Mouse (Mus musculus): ENCODE measurements around the gene Gm9999. TPM values are rescaled to one million over a fixed set of nuclear protein-coding genes. Genes with fewer than 3 reads are reported as not detected.

Gene Gm9999
- total and polyA plus RNA-seq, 3 experiments = not detected

- no peak for DNase-seq
Measured at GRCm38 (mm10) chr7:46999983-47000643, 16.7 kb downstream of the Gm9999 start.

GRCm38 (mm10) chr7:47000644-47000983, 17.2 kb downstream of the Gm9999 start:
- peak; percentile 20 for DNase-seq

- no peak for DNase-seq
Measured at GRCm38 (mm10) chr7:47001125-47001899, 17.9 kb downstream of the Gm9999 start.

- no peak for DNase-seq
Measured at GRCm38 (mm10) chr7:47001900-47002275, 18.5 kb downstream of the Gm9999 start.

GRCm38 (mm10) chr7:47003411-47004115, 20.2 kb downstream of the Gm9999 start:
- DNase-seq = no peak

- no peak for DNase-seq
Measured at GRCm38 (mm10) chr7:47007109-47007780, 23.9 kb downstream of the Gm9999 start.

- DNase-seq = no peak
Measured at GRCm38 (mm10) chr7:47007818-47008167, 24.4 kb downstream of the Gm9999 start.

GRCm38 (mm10) chr7:47008168-47008993, 25.0 kb downstream of the Gm9999 start, which contains the start of gene Spty2d1:
Gene Spty2d1, minus strand, starts transcription at chr7:47008411.
- peak; percentile 98 for DNase-seq

GRCm38 (mm10) chr7:47013131-47013767, 29.9 kb downstream of the Gm9999 start:
- no peak for DNase-seq

GRCm38 (mm10) chr7:47014564-47015389, 31.4 kb downstream of the Gm9999 start:
- DNase-seq = peak; percentile 61

- DNase-seq = peak; percentile 91
Measured at GRCm38 (mm10) chr7:47015390-47016065, 32.1 kb downstream of the Gm9999 start.

GRCm38 (mm10) chr7:47016602-47017001, 33.2 kb downstream of the Gm9999 start:
- DNase-seq = no peak

GRCm38 (mm10) chr7:47017146-47017545, 33.8 kb downstream of the Gm9999 start:
- DNase-seq = no peak

- DNase-seq = no peak
Measured at GRCm38 (mm10) chr7:47019641-47020040, 36.3 kb downstream of the Gm9999 start.

- no peak for DNase-seq
Measured at GRCm38 (mm10) chr7:47020956-47021355, 37.6 kb downstream of the Gm9999 start.

GRCm38 (mm10) chr7:47022482-47022881, 39.1 kb downstream of the Gm9999 start:
- no peak for DNase-seq

- peak; percentile 81 for DNase-seq
Measured at GRCm38 (mm10) chr7:47023530-47023929, 40.1 kb downstream of the Gm9999 start.

- DNase-seq = no peak
Measured at GRCm38 (mm10) chr7:47024454-47024853, 41.1 kb downstream of the Gm9999 start.

GRCm38 (mm10) chr7:47025429-47025828, 42.0 kb downstream of the Gm9999 start:
- DNase-seq = no peak

All from adrenal gland, adult 2 months (tissue).